Mouse (Mus musculus) spleen, embryonic (tissue): ENCODE data around the gene Dusp19.

Source experiments
- CTCF ChIA-PET: fragments of 350-600 bp; sonication (Branson Sonifier 250); formaldehyde crosslinking; loops from one replicate; lab custom pipeline; 2022; lab: Charles Lee

The Dusp19 gene

DNA sequence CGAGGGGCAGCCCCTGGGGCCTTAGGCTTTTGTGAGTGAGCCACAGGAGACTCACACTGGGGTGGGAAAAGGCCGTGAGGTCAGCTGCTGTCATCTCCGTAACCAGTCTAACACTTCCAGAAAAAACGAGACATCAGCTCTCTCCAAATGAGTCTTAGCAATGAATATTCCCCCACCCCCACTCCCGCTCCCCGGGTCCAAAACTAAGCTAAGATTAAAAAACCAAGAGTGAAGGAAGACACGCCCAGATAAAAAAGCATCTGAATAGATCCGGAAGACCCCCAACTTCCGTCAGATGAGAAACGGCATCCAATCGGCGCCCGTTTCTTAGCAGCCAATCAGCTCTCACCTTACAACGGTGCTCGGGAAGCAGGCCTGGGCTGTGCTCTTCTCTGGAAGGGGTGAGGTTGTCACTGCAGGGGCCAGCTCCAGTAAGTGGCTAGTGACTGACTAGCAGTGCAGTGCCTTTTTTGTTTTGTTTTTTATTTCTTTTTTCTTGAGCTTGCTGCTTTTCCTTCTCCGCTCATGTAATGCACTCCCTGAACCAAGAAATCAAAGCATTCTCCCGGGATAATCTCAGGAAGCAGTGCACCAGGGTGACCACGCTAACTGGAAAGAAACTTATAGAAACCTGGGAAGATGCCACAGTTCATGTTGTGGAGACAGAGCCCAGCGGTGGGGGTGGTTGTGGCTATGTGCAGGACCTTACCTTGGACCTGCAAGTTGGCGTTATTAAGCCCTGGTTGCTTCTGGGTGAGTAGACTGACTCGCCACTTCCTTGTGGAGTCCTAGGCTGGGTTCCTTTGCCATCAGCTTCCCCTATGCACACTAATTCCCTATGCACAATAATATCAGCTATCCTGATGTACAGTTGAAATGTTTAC is at the start of gene Dusp19, which contains the start of gene Nup35:
Gene Dusp19 (plus strand): TSS at position 192 of the 884 bp plus-strand sequence.
Gene Nup35 (plus strand): TSS at position 383 of the 884 bp plus-strand sequence.
- CTCF ChIA-PET = no interaction called here

DNA sequence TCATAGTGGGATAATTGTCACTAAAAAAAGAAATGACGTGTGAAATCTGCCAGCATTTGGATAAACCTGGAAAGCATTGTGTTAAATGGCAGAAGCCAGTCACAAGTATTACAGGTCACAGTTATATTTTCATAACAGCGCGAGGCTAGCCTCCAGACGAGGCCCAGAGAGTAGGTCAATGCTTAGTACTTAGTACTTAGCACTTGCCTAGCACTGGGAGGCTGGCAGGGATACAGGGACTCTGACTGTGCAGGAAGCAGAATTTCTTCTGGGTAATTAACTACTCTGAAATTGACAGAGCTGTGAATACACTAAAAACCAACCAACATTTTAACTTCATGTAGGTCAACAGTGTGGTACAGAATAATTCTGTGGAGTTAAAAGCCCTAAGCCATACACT is 49.4 kb upstream of the Dusp19 start:
- CTCF ChIA-PET = no interaction called here

DNA sequence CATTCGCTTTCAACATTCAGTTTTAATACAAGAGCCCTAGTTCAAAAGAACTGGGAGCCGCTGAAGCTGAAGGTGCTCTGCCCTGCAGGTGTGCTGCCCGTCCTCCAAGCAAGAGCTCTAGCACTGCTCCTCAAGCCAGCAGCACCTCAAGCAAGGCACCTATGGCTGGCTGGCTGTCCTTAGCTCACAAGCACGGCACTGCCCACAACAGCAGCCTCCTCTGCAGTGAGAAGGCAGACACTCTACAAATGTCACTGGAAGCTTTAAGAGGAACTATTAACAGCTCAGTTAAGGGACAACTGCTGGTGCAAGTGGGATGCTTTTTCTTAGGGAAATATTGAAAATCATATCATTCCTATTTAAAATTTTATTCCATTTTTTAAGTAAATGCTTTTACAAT is 46.2 kb upstream of the Dusp19 start:
- CTCF ChIA-PET = interaction anchor here (0.6 kb wide), 1 partner anchor 35 kb away, joined by 9 read pairs; no protein-coding TSS in a partner anchor

DNA sequence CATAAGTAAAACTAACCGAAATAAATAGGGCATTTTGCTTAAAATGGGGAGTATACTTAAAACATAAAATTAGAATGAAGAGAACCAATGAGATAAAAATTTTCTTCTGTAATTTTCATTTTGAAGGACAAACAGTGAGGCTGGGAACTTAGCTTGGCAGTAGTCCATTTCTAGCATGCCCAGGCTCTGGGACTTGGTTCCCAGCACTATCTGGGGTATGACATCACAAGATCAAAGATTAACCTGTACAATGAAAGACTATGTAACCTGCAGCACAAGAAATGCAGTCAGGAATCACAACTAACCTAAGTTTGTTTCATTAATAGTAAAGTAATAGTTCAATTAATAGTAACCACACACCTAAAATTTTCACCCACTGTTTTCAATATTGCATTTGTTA is 39.6 kb upstream of the Dusp19 start:
- CTCF ChIA-PET = no interaction called here

DNA sequence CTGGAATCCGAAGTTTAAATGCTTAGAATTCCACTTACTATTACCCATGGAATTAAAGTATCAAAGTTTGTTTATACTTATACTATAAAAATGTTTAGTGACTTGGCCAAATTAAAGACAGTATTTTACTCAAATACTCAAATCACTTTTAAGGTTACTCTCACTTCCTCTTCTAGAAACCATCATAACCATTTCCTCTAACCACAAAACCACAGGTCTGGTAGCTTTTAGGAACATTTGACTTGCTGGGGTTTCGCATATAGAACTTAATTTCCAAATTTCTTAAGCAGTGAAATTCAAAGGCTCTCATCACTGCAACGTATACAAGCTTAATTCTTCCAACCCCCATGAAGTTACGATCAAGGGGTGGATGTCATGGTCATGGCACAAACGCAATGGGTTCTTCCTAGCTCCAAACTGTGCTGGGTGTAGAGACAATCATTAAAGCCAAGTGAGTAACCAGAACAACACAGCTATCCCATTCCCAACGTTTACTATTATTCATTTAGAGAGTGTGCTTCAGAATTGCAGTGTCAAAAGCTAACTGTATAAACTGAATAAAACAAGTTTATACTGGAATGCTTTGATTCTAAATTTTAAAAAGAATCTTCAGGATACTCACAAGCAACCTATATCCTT is 37.5 kb upstream of the Dusp19 start:
- CTCF ChIA-PET = no interaction called here

DNA sequence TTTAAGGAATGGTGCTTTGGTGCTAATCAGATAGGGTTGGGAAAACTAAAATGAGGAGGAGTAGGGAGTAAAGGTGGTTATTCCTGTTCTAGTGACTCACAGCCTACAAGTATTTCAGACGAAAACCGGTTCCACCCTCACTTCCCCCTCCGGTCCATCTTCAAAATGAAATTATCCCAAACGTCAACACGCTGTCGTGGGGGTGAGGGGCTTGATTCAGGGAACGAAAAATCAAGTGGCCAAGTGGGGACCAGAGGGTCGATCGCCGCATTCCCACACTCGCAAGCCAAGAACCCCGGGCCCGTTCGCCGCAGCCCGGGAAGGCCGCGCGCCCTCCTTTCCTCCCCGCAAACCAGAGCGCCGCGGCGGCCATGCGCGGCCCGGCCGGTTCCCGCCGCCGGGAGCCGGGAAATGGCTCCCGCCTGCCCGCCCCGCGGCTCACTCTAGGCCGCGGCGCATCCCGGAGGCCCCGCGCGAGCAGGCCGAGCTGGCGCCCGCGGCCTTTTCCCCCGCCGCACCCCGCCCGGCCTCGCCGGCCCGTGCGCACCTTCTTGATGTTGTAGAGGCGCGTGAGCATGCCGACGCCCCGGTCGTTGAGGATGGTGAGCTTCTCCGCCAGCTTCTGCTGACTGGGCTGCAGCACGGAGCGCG is 36.4 kb upstream of the Dusp19 start:
- CTCF ChIA-PET = no interaction called here

DNA sequence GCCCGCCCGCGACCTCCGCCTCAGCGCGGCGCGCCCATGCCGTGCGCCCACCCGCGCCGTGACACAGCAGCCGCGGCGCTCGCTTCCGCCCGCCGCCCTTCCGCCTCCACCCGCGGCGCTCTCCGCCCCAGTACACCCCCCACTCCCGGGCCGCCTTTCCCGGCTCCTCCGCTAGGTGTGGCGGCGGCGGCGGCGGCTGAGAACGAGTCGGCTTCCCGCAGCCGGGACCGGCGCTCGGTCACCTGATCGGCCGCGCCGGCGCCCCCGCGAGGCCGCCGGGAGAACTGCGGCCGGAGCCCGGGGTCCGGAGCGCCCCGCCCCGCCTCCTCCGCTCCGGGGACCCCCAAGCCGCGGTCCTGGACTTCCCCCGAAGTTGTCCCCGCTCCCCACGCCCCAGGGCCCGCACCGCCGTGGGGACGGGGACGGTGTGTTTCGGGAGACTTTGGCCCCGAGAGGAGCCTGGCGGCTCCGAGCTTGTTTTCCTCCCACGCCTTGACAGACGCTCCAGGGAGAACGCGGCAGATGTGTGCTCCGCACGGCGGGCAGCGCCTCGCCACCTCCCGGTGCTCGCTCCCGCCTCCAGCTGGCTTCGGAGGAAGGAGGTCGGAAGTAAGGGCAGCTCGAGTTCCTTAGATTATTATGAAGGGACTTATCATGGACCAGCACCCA is 35.7 kb upstream of the Dusp19 start, which contains the start of gene Nckap1:
Gene Nckap1 (minus strand): TSS at position 338 of the 669 bp plus-strand sequence.
- CTCF ChIA-PET = no interaction called here

DNA sequence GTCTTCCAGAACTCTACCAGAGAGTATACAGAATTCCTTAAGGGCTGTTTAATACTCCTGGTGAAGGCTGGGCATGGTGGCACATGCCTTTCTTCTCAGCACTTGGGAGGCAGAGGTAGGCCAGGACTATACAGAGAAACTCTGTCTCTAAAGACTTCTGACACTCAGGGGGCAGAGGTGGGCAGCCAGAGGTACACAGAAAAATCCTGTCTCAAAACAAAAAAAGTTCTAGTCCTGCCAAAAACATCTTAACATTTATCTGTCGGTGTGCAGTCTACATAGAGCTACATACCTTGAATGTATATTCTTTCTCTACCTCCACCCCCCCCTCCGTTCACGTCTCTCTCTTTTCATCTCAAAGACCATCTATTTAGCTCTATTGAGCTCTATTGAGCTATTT is 34.5 kb upstream of the Dusp19 start:
- CTCF ChIA-PET = interaction anchor here (0.6 kb wide), 1 partner anchor 1848 kb away, joined by 3 read pairs; no protein-coding TSS in a partner anchor

DNA sequence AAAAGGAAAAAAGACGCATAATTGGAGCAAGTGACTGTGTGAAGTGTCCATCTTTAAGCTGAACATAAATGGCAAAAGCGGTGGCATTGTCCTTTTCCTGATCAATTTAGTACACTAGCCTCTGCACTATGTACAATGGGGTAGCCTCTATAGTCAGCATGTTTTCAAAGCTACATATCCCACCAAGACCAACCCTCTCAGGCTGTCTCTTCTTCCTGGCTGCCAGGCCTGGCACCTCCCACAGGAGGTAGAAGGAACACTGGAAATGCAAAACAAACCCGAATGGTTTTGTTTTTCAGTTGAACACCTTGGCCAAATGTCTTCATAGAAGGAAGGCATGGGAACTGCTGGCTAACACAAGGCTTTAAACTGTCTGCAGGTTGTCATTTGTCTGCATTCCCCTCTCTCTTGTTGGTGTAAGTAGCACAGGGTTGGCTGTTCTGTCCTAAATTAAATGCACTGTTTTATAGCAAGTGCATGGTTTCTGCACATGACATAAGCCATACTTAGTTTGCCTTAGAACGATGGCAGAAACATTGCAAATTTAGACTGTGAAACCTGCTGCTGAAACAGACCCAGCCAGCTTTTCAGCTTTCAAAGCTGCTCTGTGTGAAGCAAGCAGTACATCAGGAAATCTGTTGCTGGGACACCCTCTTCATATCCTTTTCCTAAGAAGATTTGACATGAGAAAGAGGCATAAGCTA is 22.5 kb upstream of the Dusp19 start:
- CTCF ChIA-PET = no interaction called here

DNA sequence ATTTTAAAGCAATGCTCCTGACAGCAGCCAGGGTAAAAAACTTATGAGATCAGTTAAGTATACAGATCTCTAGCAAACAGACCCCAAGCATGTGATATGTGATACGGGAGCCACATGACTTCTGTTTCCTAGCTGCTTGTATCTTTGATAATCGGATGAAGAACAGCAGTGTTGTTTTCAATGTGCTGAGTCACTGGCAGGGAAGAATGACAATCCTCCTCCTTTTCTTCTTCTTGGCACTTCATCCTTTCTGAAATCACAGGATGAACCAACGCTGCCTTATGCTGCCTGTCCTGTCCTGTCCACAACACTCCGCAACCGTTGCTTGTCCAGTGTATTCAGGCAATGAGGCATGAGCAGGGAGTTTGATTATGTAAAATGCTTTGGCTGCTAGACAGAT is 19.9 kb upstream of the Dusp19 start:
- CTCF ChIA-PET = no interaction called here

DNA sequence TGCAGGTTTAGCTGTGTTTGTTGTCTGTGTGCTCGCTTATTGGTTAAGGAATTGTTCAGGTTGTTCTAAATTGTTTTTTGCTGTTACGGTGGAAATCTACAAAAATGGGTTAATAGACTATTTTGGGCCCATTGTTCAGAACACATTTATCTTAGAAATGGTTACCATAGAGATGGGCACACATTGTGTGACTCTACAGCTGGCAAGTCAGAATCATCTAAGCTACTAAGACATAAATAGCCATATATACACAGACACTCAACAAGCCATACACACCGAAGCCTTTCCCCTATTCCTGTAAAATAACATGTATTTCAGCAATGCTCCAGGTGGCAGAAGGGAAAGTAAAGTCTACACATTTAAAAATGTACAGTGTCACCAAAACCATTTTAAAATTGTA is 17.0 kb upstream of the Dusp19 start:
- CTCF ChIA-PET = no interaction called here

DNA sequence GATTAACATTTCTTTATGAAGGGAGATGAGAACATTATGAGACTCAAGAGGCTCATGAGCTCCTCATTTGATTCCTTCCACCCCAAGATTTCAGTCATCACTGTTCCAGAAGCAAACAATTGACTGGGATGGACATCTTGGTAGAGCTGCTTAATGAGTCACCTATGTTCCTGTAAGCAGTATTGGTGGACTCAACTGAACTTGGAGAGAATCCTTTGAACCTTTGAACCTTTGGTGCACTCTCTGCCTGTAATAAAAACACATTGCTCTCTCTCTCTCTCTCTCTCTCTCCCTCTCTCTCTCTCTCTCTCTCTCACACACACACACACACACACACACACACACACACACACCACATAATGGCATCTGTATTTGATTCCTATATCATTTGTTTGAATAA is 16.2 kb upstream of the Dusp19 start:
- CTCF ChIA-PET = no interaction called here

DNA sequence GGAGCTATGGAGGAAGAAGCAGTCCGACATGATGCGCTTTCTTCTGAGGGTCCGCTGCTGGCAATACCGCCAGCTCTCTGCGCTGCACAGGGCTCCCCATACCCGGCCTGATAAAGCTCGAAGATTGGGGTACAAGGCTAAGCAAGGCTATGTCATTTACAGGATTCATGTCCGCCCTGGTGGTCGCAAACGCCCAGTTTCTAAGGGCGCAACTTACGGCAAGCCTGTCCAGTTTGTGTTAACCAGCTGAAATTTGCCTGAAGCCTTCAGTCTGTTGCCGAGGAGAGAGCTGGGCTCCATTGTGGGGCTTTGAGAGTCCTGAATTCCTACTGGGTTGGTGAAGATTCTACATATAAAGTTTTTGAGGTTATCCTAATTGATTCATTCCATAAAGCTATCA is 14.1 kb upstream of the Dusp19 start:
- CTCF ChIA-PET = no interaction called here

DNA sequence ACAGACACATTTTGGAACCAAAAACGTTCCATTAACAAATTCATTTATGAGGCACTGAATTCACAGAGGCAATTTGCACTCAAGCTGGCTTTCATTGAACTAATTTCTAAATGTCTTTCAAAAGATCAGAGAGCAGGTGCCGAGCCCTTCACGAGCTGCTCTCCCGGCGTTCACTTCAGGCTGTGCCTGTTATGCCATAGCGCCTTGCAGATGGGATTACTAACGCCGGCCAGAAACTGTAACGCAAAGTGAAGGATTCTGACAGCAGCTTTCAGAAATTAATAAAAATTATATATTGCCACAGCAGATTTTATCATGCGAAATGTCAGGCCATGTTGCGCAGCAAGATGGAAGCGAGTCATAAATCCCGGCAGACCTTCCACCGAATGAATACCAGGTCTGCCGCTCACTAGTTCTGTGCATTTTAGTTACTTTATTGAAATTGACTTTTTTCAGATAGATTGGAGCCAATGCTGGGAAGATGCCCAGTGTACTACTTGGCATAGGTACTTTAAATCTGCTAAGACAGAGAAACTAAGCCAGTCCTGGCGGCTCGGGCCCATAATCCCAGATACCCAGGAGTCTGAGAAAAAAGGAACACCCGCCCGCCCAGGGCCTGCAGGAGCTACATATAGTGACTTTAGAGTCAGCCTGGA is 12.9 kb upstream of the Dusp19 start:
- CTCF ChIA-PET = no interaction called here

DNA sequence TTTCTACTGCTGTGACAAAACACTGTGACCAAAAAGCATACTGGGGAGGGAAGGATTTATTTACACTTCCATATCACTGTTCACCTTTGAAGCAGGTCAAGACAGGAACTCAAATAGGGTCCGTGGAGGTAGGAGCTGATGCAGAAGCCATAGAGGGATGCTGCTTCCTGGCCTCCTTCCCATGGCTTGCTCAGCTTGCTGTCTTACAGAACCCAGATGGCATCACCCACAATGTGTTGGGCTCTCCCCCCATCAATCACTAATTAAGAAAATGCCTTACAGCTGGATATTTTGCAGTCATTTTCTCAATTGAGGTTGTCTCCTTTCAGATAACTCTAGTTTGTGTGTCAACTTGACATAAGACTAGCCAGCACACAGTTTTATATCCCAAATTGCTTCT is 4.6 kb upstream of the Dusp19 start:
- CTCF ChIA-PET = no interaction called here

DNA sequence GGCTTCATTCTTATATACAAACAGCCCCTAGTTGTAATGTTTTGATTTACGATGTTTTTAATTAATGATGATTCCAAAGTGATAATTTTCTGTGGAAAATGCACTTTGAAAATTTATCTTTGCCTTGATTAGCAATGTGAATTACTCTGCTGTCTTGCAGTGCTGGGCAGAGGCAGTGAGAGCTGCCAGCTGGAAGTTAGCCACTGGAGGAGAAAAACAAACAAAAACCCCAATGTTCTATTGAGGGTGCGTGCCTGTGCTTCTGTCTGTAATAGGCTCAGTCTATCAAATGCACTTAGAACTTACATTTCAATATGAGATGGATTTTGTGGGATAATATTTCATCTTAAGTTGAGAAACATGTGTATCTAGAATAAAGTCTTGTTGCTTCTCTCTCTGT is 4.0 kb upstream of the Dusp19 start:
- CTCF ChIA-PET = no interaction called here

DNA sequence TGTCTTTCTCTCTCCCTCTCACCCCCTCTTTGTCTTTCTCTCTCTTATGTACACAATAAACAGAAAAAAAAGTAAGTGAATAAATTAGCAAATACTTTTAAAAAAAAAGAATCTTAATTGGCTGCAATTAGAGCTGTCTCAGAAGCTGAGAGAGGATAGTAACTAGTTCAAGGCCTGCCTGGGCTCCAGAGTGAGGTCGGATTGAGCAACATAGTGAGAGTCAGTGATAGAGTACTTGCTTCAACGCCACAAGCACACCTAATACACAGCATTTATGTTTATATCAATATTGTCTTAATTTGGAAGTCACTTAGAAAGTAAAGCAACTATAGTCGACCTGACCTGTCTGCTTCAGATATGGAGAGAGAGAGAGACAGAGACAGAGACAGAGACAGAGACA is 2.1 kb downstream of the Dusp19 start:
- CTCF ChIA-PET = no interaction called here

DNA sequence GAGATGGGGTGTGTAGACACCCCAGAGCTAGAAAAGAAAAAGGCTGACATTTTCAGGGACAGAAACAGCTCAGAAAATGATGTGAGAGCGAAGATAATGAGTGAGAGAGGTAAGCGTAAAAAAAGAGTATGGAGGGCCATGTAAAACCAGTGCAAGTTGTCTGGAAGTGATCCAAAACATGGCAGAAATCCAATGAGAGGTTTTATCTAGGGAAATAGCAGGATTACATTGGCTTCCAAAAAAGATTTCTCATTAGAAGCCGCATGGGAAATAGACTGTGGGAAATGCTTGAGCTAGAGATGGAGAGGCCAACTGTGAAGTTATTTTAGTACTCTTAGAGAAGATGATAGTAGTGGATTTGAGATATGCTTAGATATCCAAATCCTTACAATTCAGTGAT is 5.1 kb downstream of the Dusp19 start:
- CTCF ChIA-PET = no interaction called here

DNA sequence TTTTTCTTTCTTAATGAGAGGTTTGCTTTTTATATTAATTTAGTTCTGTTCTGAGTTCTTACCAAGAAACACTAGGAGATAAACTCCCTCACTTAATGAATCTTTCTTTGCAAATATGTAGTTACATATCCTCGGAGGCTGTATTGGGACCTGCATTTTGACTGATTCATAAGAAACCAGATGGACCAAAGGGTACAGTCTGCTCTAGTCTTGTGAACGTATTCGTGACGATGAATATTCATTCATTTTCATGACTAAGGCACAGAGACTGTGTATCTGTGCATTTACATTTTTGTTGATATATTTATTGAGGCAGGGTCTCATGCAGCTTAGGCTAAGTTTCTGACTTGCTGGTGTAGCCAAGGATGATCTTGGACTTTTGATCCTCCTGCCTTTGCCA is 7.7 kb downstream of the Dusp19 start:
- CTCF ChIA-PET = no interaction called here

DNA sequence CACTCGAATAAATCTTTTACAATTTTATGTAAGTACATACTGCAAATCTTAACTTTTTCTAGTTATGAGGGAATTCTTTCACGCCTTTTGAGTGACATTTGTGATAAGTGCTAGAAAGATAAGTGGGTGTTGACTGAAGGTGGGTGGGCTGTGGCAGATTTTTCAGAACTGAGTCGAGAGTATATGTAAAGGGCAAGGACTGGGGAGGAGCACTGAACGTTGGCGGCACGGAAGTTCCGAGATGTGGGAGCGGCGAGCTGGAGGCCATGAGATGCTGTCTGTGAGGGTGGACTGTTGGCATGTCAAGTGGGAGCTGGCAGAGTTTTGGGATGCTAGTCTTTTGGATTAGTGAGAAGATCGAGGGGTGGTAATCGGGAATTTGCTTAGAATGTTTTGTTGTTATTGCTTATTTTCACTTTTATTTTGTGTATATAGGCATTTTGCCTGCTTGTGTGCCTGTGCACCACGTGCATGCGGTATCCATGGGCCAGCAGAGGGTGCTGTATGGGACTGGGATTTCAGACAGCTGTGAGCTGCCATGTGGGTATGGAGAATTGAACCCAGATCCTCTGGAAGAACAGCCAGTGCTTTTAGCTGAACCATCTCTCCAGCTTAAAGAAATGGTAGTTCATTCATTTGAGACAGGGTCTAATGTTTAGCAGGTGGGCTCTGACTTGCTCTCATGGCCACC is 15.6 kb downstream of the Dusp19 start:
- CTCF ChIA-PET = no interaction called here
